ENCODE assay signal across 9 mouse cellular contexts in the genomic region with DNA sequence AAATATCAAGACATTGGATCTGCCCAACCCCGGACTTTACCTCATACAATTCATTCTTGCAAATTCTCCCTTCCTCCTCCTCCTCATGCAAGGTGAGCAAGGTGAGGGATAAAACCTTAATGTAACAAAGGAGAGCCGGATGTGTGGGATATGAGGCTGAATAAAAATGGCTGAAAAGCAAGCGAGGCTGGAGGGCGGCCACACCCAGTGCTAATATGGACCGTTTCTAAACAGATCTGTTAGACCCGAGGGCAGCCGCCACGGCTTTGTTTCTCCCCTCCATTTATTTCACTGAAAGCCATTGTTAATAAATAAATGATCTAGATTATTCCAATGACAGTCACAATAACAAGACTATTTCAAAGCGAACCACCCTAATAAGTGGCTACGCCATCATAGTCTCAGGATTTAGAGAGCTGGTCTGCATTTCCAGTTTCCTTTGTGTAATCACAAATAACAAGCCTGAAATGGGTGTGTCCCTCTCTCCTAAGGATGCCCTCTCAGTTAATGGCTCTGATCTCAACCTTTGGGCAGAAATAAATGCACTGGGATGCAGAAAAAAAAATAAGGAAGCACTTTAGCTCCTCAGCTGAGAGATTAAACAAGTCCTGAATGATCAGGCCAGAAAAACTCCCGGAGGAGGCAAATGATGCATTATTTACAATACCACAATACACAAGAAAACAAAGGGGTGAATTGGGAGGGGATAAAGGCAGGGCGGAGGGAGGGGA. TPM values are rescaled to one million over a fixed set of nuclear protein-coding genes. Genes with fewer than 3 reads are reported as not detected.
DNase-seq lines count a peak whose midpoint lies in the region; ATAC-seq lines count a peak whose summit lies in the region.
"Had no signal": no experiment of that assay in that cellular context is flagged by ENCODE, and none has a peak within 500 bp of the region (broad histone marks: within the 10 kb centered on the region; RNA-seq: fewer than 3 reads in every experiment).

No protein-coding gene starts in this region.

- 69% methylated on average over 12 of the region's 12 CpGs for WGBS in heart, embryonic 15.5 days
- 16% methylated on average over 12 of the region's 12 CpGs for WGBS in forebrain, embryonic 12.5 days
- 45% methylated on average over 12 of the region's 12 CpGs for WGBS in midbrain, embryonic 10.5 days

- no peaks in the 10 kb centered on the region for H3K9me3 ChIP-seq in heart, embryonic 15.5 days (replicated peaks)
- H3K9me3 ChIP-seq in forebrain, embryonic 12.5 days = no peaks in the 10 kb centered on the region
- no peaks in the 10 kb centered on the region for H3K9me3 ChIP-seq in midbrain, embryonic 10.5 days (replicated peaks)

- no peak for DNase-seq in heart, postnatal 14 days
- DNase-seq in brain, adult 2 months (ENCODE audit: low read depth, low spot score) = peak; percentile 66
- DNase-seq in midbrain, embryonic 10.5 days (ENCODE audit: low spot score) = no peak
- no peak for DNase-seq in spleen, postnatal 14 days (ENCODE audit: low spot score in 2 of 2)
- no peak for DNase-seq in kidney, postnatal 14 days

- ATAC-seq in heart, embryonic 15.5 days (replicated peaks; ENCODE audit: insufficient number of reproducible peaks, insufficient read depth, low FRiP score, low read depth) = no peak
- ATAC-seq in forebrain, embryonic 12.5 days (ENCODE audit: low FRiP score) = no peak
- no peak for ATAC-seq in activated CD4-positive, CD25-positive, alpha-beta regulatory T cell, adult 4 months

- no peak overlapping the region; the same call in 1 of the 2 replicates for H3K9ac ChIP-seq in heart, embryonic 15.5 days
- peak overlapping the region; percentile 83 for H3K9ac ChIP-seq in forebrain, embryonic 12.5 days

- no peaks in the 10 kb centered on the region for H3K36me3 ChIP-seq in heart, embryonic 15.5 days
- H3K36me3 ChIP-seq in forebrain, embryonic 12.5 days (replicated peaks) = no peaks in the 10 kb centered on the region
- H3K36me3 ChIP-seq in midbrain, embryonic 10.5 days = no peaks in the 10 kb centered on the region

- peaks cover 9% of the 10 kb centered on the region; the same call in 1 of the 2 replicates for H3K4me1 ChIP-seq in heart, embryonic 15.5 days (replicated peaks)
- H3K4me1 ChIP-seq in forebrain, embryonic 12.5 days = peaks cover 40% of the 10 kb centered on the region
- H3K4me1 ChIP-seq in midbrain, embryonic 10.5 days = peaks cover 22% of the 10 kb centered on the region

- H3K4me2 ChIP-seq in heart, embryonic 15.5 days = peak overlapping the region; percentile 91
- peak overlapping the region; percentile 60 for H3K4me2 ChIP-seq in forebrain, embryonic 12.5 days

- intact Hi-C loops in heart, postnatal 14 days (cut with DNase I) = loop anchor here (5.0 kb wide), 1 partner anchor 197 kb away; no protein-coding TSS in a partner anchor

- no peak overlapping the region for H3K27ac ChIP-seq in heart, embryonic 15.5 days
- H3K27ac ChIP-seq in forebrain, embryonic 12.5 days = peak overlapping the region; percentile 93
- peak overlapping the region; percentile 88 for H3K27ac ChIP-seq in midbrain, embryonic 10.5 days (replicated peaks)

- H3K4me3 ChIP-seq in heart, embryonic 15.5 days = peak overlapping the region; percentile 59
- peak overlapping the region; percentile 67 for H3K4me3 ChIP-seq in forebrain, embryonic 12.5 days (replicated peaks)
- H3K4me3 ChIP-seq in midbrain, embryonic 10.5 days = peak overlapping the region; percentile 70

- H3K27me3 ChIP-seq in heart, embryonic 15.5 days = peaks cover 39% of the 10 kb centered on the region
- peaks cover 16% of the 10 kb centered on the region for H3K27me3 ChIP-seq in forebrain, embryonic 12.5 days
- H3K27me3 ChIP-seq in midbrain, embryonic 10.5 days (ENCODE audit: low read depth, poor library complexity, severe bottlenecking) = peaks cover 23% of the 10 kb centered on the region

RNA-seq across cellular contexts. Expression of gene Ccdc175, which starts 51.0 kb away (rescaled TPM):
- not detected in 2 replicates for polyA plus RNA-seq in heart, embryonic 15.5 days (2015; fragmentation: Nextera tagmentation; extraction: Ambion mirVana)
- total RNA-seq in heart, postnatal 14 days (2021) = not detected
- 0.09 TPM in 1 of 2 replicates, not detected in the other for polyA plus RNA-seq in forebrain, embryonic 12.5 days (2016; fragmentation: Nextera tagmentation; extraction: Ambion mirVana)
- polyA plus RNA-seq in midbrain, embryonic 10.5 days (2016; fragmentation: Nextera tagmentation; extraction: Ambion mirVana) = not detected in 2 replicates
- polyA plus RNA-seq in activated CD4-positive, CD25-positive, alpha-beta regulatory T cell, adult 4 months (2017; shearing (Covaris generic)) = not detected
- total RNA-seq: MEL had no signal
